Mouse (Mus musculus): Measurements from ENCODE around the gene Tnfsf15.

GRCm38 (mm10) chr4:63769161-63769560 lies 24.2 kb upstream of the Tnfsf15 start:
- no peak for TF ChIP-seq POLR2A (IDR thresholded peaks at IDR 0.05; ENCODE audit: low read depth, low read length)
- TF ChIP-seq CTCF (conservative IDR thresholded peaks at IDR 0.05; ENCODE audit: insufficient read depth, insufficient read length, low read depth, low read length): no peak

Measured in kidney, adult 2 months (tissue).